Mouse (Mus musculus): ENCODE results near the gene Vdac2.

DNA sequence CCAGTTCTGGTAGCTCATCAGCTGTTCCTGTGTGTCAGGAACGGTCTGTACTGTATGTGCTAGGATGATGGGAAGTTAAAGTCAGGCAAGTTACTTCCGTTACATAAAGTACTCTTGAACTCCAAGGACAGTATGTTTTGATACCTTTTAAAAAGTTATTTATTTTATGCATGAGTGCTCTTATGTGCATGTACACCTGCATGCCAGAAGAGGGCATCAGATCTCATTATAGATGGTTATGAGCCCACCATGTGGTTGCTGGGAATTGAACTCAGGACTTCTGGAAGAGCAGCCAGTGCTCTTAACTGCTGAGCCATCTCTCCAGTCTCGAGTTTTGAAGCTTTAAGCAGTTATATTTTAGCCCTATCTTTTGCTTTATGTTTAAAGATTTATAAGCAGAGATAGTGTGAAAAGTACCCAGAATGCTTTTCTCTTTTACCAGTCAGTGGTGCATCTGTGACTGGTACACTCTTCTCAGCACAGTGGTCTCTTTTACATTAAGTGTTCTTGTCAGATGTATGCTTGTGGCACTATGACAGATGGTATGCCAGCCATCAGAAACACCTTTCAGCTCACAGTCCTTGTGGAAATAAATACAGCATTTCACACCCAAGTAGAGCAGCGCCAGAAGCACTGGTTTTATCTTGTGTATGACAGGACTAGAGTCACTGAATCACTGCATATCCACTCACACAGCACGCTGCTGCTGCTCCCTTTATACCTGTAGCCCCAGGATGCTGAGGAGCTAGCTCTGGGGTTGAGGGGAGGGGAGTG, 17.0 kb downstream of the Vdac2 start:
- TF ChIP-seq CTCF (IDR thresholded peaks at IDR 0.05; ENCODE audit: low read depth) (peak; percentile 32; the same call in 1 of the 2 replicates), EP300 (IDR thresholded peaks at IDR 0.05; ENCODE audit: low read depth) (no peak)
